Mouse (Mus musculus): Measurements from ENCODE around the gene Ptgdr2. TPM values are rescaled to one million over a fixed set of nuclear protein-coding genes. Genes with fewer than 3 reads are reported as not detected.
A peak's percentile ranks its signal among the peaks of the same experiment; 100 is the strongest.

Ptgdr2 gene
- polyA plus RNA-seq, 1 experiment from 2014 or later = 0.13 TPM

GRCm38 (mm10) chr19:10904927-10905727 lies 31.8 kb upstream of the Ptgdr2 start:
- no peaks in the 10 kb centered on the region for H3K4me1 ChIP-seq (replicated peaks; ENCODE audit: control insufficient read depth, insufficient read depth, low read length)
- no peak for ATAC-seq
- WGBS = 68% methylated on average over 7 of the region's 7 CpGs

GRCm38 (mm10) chr19:10905728-10906000 lies 31.3 kb upstream of the Ptgdr2 start:
- Histone ChIP-seq H3K27me3 (replicated peaks; ENCODE audit: control insufficient read depth, insufficient read depth, low read length) (no peaks in the 10 kb centered on the region), H3K9me3 (ENCODE audit: control insufficient read depth, low read length) (no peaks in the 10 kb centered on the region), H3K36me3 (ENCODE audit: control insufficient read depth, insufficient read depth) (peaks cover 41% of the 10 kb centered on the region), H3K9ac (replicated peaks; ENCODE audit: low read depth, low read length) (no peak overlapping the region), H3K4me1 (replicated peaks; ENCODE audit: control insufficient read depth, insufficient read depth, low read length) (no peaks in the 10 kb centered on the region), H3K4me2 (ENCODE audit: low read length) (no peak overlapping the region), H3K27ac (ENCODE audit: low read length) (no peak overlapping the region), H3K4me3 (replicated peaks; ENCODE audit: low read length) (no peak overlapping the region)
- 90% methylated on average over 5 of the region's 5 CpGs for WGBS
- ATAC-seq = no peak

More at GRCm38 (mm10) chr19:10904927-10905727, 31.8 kb upstream of the Ptgdr2 start:
- no peaks in the 10 kb centered on the region for H3K27me3 ChIP-seq (replicated peaks; ENCODE audit: control insufficient read depth, insufficient read depth, low read length)
- H3K36me3 ChIP-seq (ENCODE audit: control insufficient read depth, insufficient read depth) = peaks cover 46% of the 10 kb centered on the region
- no peak overlapping the region for H3K9ac ChIP-seq (replicated peaks; ENCODE audit: low read depth, low read length)
- no peak overlapping the region for H3K27ac ChIP-seq (ENCODE audit: low read length)
- H3K9me3 ChIP-seq (ENCODE audit: control insufficient read depth, low read length) = no peaks in the 10 kb centered on the region
- no peak overlapping the region for H3K4me3 ChIP-seq (replicated peaks; ENCODE audit: low read length)
- H3K4me2 ChIP-seq (ENCODE audit: low read length) = no peak overlapping the region

GRCm38 (mm10) chr19:10907891-10908290 lies 29.1 kb upstream of the Ptgdr2 start:
- Histone ChIP-seq H3K4me3 (replicated peaks; ENCODE audit: low read length) (no peak overlapping the region), H3K4me2 (ENCODE audit: low read length) (no peak overlapping the region), H3K27me3 (replicated peaks; ENCODE audit: control insufficient read depth, insufficient read depth, low read length) (no peaks in the 10 kb centered on the region), H3K4me1 (replicated peaks; ENCODE audit: control insufficient read depth, insufficient read depth, low read length) (no peaks in the 10 kb centered on the region), H3K27ac (ENCODE audit: low read length) (no peak overlapping the region), H3K36me3 (ENCODE audit: control insufficient read depth, insufficient read depth) (peaks cover 25% of the 10 kb centered on the region), H3K9me3 (ENCODE audit: control insufficient read depth, low read length) (no peaks in the 10 kb centered on the region), H3K9ac (replicated peaks; ENCODE audit: low read depth, low read length) (no peak overlapping the region)
- 64% methylated on average over 3 of the region's 3 CpGs for WGBS
- peak; percentile 30 for ATAC-seq

GRCm38 (mm10) chr19:10909087-10909721 lies 27.8 kb upstream of the Ptgdr2 start:
- H3K27ac ChIP-seq (ENCODE audit: low read length) = no peak overlapping the region
- WGBS = 89% methylated on average over 6 of the region's 6 CpGs
- no peaks in the 10 kb centered on the region for H3K4me1 ChIP-seq (replicated peaks; ENCODE audit: control insufficient read depth, insufficient read depth, low read length)
- H3K36me3 ChIP-seq (ENCODE audit: control insufficient read depth, insufficient read depth) = peaks cover 14% of the 10 kb centered on the region
- no peaks in the 10 kb centered on the region for H3K27me3 ChIP-seq (replicated peaks; ENCODE audit: control insufficient read depth, insufficient read depth, low read length)
- H3K4me3 ChIP-seq (replicated peaks; ENCODE audit: low read length) = no peak overlapping the region
- no peak overlapping the region for H3K4me2 ChIP-seq (ENCODE audit: low read length)
- H3K9ac ChIP-seq (replicated peaks; ENCODE audit: low read depth, low read length) = no peak overlapping the region
- no peaks in the 10 kb centered on the region for H3K9me3 ChIP-seq (ENCODE audit: control insufficient read depth, low read length)
- no peak for ATAC-seq

GRCm38 (mm10) chr19:10914291-10914690 lies 22.7 kb upstream of the Ptgdr2 start:
- ATAC-seq = no peak
- H3K4me3 ChIP-seq (replicated peaks; ENCODE audit: low read length) = no peak overlapping the region
- H3K4me2 ChIP-seq (ENCODE audit: low read length) = no peak overlapping the region
- H3K27ac ChIP-seq (ENCODE audit: low read length) = no peak overlapping the region
- no peaks in the 10 kb centered on the region for H3K9me3 ChIP-seq (ENCODE audit: control insufficient read depth, low read length)
- WGBS = 78% methylated on average over 7 of the region's 7 CpGs
- H3K9ac ChIP-seq (replicated peaks; ENCODE audit: low read depth, low read length) = no peak overlapping the region
- no peaks in the 10 kb centered on the region for H3K27me3 ChIP-seq (replicated peaks; ENCODE audit: control insufficient read depth, insufficient read depth, low read length)
- no peaks in the 10 kb centered on the region for H3K4me1 ChIP-seq (replicated peaks; ENCODE audit: control insufficient read depth, insufficient read depth, low read length)
- H3K36me3 ChIP-seq (ENCODE audit: control insufficient read depth, insufficient read depth) = no peaks in the 10 kb centered on the region

DNA sequence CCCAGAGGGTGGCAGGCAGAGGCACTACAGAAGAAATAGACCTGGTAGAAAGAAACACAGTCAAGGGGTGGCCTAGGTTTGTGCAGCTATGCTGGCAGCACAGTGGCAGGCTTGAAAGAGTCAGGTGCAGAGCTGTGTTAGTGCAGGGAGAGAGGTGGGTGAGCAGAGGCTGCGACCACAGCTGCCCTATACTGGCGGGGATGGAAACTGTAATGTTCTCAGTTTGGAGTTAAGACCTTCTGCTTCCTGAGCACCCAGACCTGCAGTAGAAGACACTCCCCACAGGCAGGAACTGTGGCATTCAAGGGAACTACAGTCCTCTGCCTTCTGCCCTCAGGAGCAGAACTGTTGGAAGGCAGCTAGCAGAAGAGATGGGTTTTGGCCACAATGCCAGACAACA lies 22.1 kb upstream of the Ptgdr2 start:
- no peak for ATAC-seq
- WGBS = 77% methylated on average over 2 of the region's 2 CpGs

DNA sequence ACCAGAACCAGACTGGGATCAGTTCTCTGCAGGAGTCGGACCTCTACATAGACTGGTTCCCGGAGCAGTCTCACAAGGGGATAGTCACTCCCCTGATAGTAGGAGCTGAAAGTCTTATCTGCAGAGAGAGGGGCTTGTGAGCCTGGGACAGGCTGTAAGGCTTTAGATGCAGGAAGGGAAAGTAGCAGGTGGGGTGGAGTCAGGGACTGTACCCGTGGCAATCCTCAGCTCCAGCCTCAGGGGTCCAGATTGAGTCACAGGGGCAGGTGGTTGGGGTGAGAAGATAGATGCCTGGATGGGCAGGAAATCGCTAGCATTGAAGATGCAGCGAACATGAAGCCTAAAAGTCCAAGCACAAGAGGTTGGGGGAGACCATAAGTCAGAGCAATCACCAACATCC lies 20.5 kb upstream of the Ptgdr2 start:
- H3K9ac ChIP-seq (replicated peaks; ENCODE audit: low read depth, low read length) = no peak overlapping the region
- no peaks in the 10 kb centered on the region for H3K36me3 ChIP-seq (ENCODE audit: control insufficient read depth, insufficient read depth)
- no peaks in the 10 kb centered on the region for H3K27me3 ChIP-seq (replicated peaks; ENCODE audit: control insufficient read depth, insufficient read depth, low read length)
- no peak overlapping the region for H3K4me3 ChIP-seq (replicated peaks; ENCODE audit: low read length)
- no peaks in the 10 kb centered on the region for H3K4me1 ChIP-seq (replicated peaks; ENCODE audit: control insufficient read depth, insufficient read depth, low read length)
- no peak overlapping the region for H3K27ac ChIP-seq (ENCODE audit: low read length)
- H3K4me2 ChIP-seq (ENCODE audit: low read length) = no peak overlapping the region
- ATAC-seq = no peak
- 65% methylated on average over 5 of the region's 5 CpGs for WGBS
- no peaks in the 10 kb centered on the region for H3K9me3 ChIP-seq (ENCODE audit: control insufficient read depth, low read length)

More for the DNA sequence above, 22.1 kb upstream of the Ptgdr2 start:
- no peaks in the 10 kb centered on the region for H3K9me3 ChIP-seq (ENCODE audit: control insufficient read depth, low read length)
- no peak overlapping the region for H3K27ac ChIP-seq (ENCODE audit: low read length)
- no peak overlapping the region for H3K4me3 ChIP-seq (replicated peaks; ENCODE audit: low read length)
- H3K4me2 ChIP-seq (ENCODE audit: low read length) = no peak overlapping the region
- no peak overlapping the region for H3K9ac ChIP-seq (replicated peaks; ENCODE audit: low read depth, low read length)
- no peaks in the 10 kb centered on the region for H3K27me3 ChIP-seq (replicated peaks; ENCODE audit: control insufficient read depth, insufficient read depth, low read length)
- no peaks in the 10 kb centered on the region for H3K4me1 ChIP-seq (replicated peaks; ENCODE audit: control insufficient read depth, insufficient read depth, low read length)
- no peaks in the 10 kb centered on the region for H3K36me3 ChIP-seq (ENCODE audit: control insufficient read depth, insufficient read depth)

DNA sequence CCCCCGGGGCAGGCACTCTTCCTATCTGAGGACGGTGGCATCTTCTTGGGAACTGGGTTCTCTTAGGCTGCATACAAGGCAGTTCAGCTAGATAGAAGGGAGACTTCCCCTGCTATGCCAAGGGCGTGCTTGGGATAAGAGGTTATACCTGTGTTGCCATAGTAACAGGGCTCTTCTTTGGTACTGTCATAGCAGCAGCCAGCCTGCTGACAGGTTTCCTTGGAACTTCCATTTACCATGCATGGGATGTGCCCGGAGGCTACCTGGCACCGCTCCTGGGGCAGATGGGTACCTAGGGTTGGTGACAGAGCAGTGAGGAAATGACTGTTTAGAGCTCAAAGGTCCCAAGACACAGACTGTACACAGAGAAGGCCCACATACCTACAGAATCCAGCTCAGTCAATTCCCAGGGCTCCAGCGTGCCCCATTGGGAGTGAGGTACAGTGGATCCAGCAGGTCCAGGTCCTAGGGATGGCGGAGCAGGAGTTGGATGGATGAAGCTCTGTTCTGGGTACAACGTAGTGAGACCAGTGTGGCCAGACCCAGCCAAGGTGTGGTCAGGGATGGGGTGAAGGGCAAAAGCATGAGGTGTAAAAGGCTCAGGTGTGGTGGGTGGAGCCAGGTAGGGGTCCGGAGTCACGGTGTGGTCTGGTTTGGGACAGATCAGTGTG lies 18.5 kb upstream of the Ptgdr2 start:
- Histone ChIP-seq H3K9me3 (ENCODE audit: control insufficient read depth, low read length) (no peaks in the 10 kb centered on the region), H3K9ac (replicated peaks; ENCODE audit: low read depth, low read length) (no peak overlapping the region), H3K27me3 (replicated peaks; ENCODE audit: control insufficient read depth, insufficient read depth, low read length) (no peaks in the 10 kb centered on the region), H3K4me2 (ENCODE audit: low read length) (no peak overlapping the region), H3K4me3 (replicated peaks; ENCODE audit: low read length) (no peak overlapping the region), H3K4me1 (replicated peaks; ENCODE audit: control insufficient read depth, insufficient read depth, low read length) (no peaks in the 10 kb centered on the region), H3K36me3 (ENCODE audit: control insufficient read depth, insufficient read depth) (no peaks in the 10 kb centered on the region), H3K27ac (ENCODE audit: low read length) (no peak overlapping the region)
- 90% methylated on average over 10 of the region's 10 CpGs for WGBS
- peak; percentile 63 for ATAC-seq

- Histone ChIP-seq H3K9me3 (ENCODE audit: control insufficient read depth, low read length) (no peaks in the 10 kb centered on the region), H3K36me3 (ENCODE audit: control insufficient read depth, insufficient read depth) (no peaks in the 10 kb centered on the region), H3K9ac (replicated peaks; ENCODE audit: low read depth, low read length) (no peak within 1 kb of the TSS), H3K4me1 (replicated peaks; ENCODE audit: control insufficient read depth, insufficient read depth, low read length) (no peaks in the 10 kb centered on the region), H3K27me3 (replicated peaks; ENCODE audit: control insufficient read depth, insufficient read depth, low read length) (no peaks in the 10 kb centered on the region), H3K27ac (ENCODE audit: low read length) (no peak within 1 kb of the TSS), H3K4me2 (ENCODE audit: low read length) (no peak within 1 kb of the TSS), H3K4me3 (replicated peaks; ENCODE audit: low read length) (no peak within 1 kb of the TSS)
- WGBS = 76% methylated on average over 2 of the region's 2 CpGs
- ATAC-seq = no peak
Measured at GRCm38 (mm10) chr19:10920532-10920931, 16.4 kb upstream of the Ptgdr2 start, which contains the start of gene Zp1. Gene Zp1, minus strand, starts transcription at chr19:10920632.
